Mouse (Mus musculus): ENCODE results near the gene Rep15.

Gene Rep15

DNA sequence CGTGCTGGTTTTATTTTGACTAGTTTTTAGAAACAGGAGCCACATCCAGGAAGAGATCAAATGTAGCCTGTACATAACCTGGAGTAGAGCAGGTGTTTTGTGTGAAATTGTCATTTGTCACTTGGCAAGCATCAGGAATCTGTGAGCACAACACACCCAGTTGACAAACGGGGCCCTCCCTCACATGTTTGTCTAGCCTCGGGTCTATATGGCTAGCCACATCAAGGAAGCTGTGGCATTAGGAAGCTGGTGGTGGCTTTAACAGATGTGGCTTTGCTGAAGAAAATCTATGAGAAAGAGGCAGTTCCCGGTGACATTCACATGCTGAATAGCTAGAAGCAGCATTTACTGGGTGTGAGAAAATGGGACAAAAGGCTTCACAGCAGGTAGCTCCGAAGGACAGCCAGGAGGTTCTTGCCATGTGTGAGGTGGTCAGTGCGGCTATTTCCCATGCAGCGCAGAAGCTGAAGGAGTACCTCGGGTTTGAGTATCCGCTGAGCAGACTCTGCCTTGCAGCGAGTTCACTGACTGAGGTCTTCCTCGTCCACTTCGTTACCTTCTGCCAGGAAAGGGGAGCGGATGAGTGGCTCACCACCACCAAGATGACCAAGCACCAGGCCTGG, at the start of gene Rep15:
Gene Rep15, plus strand, starts transcription at position 282 of the 623 bp plus-strand sequence.
- DNase-seq (ENCODE audit: low spot score), result no peak

DNA sequence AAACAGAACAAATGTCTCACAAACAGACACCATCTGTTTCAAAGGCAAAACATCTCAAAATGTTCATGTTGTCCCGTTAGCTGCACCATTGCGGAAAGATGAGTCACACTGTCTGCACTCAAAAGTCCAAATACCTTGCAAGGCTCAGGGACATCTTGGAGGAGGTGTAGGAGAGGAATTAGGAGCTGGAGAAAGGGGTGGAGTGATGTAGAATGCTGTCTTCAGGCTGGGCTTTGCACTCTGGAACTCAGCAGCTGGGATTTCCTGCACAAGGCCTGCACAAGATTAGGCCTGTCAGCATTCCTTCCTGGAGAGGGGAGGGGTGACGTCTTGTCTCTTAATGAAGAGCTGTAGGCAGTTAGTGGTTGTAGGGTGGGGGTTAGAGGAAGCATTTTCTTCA, 47.8 kb upstream of the Rep15 start:
- DNase-seq (ENCODE audit: low spot score), result no peak

DNA sequence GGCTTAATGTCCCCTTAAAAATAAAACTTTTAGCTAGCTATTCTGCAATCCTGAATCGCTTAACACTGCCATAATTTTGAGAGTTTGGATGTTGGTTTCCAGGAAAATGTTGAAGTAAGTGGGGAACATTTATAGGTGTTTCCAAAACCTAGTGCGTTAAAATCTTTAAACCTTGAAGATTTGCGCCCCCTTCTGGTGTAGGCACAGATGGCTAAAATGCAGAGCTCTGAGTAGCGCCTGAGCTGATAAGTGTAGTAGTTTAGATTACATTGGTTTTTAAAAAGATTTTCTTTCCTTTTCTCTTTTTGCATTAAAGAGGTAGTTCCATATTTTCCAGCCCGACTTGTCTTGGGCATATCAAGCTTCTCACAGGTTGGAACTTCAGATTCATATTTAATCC, 38.1 kb upstream of the Rep15 start:
- DNase-seq (ENCODE audit: low spot score), result no peak

DNA sequence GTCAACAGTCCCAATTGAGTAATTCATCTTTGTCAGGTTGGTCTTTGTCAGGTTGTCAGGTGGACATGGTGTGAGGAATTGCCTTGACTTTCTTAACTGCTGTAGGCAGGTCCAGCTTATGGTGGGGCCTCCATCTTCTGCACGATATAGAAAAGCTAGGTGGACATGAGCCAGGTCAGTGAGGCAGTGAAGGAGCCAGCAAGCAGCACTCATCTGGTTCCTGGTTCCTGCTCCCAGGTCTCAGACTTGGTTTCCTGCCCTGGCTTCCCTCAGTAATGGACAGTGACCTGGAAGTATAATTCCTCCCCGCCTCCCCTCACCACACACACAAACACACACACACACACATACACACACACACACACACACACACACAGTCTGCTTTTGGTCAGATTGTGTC, 37.0 kb upstream of the Rep15 start:
- no peak for DNase-seq (ENCODE audit: low spot score)

DNA sequence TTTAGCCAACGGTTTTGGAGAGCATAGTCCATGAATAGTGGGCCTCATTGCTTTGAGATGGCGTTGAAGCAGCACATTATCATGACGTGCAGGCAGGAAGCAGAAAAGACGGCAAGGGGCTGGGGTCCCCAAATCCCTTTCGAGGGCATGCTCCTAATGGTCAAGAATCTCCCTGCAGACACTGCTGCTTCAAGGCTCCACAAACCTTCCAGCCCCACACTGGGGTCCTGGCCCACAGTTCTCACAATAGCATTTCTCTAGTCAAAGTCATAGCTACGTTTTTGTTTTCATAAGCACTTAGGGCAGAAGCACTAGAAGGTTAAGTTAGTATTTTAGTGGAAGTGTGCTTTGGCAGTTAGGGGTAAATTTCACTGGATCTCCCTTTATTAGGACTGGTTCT, 36.5 kb upstream of the Rep15 start:
- no peak for DNase-seq (ENCODE audit: low spot score)

DNA sequence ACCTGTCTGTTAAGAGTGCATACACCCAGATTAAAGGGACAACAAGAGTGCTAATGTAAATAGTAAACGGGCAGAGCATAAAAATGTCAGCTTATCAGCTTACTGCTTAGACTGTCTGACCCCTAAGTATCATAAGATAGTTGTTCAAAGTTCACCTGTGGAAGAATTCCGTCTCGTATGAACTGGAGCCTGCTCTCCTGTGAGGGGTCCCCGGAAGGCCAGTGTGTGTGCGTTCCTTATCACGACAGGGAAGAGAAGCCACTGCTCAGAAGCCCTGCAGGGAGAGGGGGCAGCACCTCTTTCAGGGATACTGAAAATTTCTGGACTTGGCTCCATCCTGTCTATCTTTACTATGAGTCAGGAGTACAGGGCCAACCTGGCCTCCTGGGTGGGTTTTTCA, 35.4 kb upstream of the Rep15 start:
- no peak for DNase-seq (ENCODE audit: low spot score)

DNA sequence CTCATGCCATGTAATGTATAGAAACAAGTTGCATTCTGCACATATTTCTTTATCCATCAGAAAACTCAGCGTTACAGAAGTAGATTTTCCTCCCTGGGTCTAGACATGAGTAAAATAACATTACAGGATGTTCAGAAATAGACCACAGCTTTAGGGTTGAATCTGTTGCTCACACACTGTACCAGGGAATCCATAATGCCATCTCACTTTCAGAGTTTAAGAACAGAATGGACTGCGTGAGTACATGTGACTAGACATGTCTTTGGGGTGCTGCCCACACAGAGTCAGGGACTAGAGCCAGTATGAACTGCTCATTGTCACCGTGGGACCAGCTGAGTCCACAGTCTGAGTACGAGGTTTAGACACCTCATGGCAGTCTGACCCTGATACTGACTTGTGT, 33.7 kb upstream of the Rep15 start:
- no peak for DNase-seq (ENCODE audit: low spot score)

DNA sequence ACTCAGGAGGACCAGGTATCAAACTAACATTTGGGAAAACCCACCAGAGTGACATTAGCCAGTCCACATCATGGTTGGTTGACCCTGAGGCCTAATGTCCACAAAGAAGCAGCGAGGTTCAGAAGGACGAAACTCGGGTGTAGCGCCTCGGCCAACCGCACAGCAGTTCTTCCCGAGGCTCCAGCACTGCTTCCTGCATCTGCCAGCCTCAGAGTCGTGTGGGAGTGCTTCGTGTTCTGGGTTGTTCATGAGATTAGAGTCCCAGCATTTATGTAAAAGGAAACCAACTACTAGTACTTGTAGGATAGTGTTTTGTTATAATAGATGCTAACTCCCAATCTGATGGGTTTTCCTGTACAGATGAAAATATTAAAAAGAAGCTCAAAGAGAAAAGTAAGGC, 33.1 kb upstream of the Rep15 start:
- DNase-seq (ENCODE audit: low spot score), result no peak

DNA sequence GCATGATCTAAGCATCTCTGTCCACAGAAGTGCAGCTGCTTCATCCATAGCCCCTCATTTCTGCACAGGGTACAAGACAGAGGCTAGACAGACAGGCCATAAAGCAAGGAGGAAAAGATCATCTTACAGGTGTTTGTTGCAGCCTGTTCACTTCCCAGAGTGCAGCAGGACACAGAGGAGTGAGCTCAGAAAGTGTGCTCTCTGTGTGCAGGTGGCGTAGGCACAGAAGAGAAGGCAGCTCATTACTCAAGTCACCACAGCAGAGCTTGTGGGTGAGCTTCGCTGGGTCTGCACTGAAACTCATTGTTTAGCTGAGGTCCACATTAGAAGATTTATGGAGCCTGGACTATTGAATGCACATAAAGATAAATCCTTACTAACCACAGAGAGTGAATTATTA, 32.6 kb upstream of the Rep15 start:
- no peak for DNase-seq (ENCODE audit: low spot score)

DNA sequence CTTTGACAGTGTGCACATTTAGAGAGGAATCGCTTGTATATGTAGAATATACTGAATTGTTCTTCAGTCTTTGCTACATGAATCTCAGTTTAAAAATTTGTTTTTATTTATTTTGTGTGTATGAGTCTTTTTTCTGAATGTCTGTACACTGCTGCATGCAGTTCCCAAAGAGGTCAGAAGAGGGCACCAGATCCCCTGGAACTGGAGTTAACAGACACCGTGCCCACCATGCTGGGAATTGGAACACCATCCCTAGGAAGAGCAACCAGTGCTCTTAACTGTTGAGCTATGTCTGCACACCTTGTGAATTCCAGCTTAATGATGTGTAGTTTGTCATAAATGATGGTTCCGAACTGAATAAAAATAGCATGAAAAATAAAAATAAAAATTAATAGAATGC, 24.2 kb upstream of the Rep15 start:
- no peak for DNase-seq (ENCODE audit: low spot score)

DNA sequence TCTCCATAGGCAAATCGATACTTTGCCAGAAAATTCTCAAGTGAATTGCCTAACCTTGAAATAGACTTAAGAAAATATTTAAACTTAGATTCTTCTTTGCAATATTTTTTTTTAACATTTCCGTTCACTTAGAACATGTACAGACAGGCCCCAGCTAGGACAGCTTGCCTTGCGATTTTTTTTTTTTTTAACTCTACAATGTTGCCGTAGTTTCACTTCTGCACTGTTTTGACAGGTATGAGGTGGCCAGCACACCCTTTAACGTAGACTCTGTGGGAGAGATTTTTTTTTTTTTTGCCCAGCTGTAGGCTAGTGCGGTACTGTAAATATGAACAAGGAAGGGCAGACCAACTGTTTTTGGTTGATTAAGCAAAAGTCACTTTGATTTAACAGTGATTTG, 22.0 kb upstream of the Rep15 start:
- no peak for DNase-seq (ENCODE audit: low spot score)

DNA sequence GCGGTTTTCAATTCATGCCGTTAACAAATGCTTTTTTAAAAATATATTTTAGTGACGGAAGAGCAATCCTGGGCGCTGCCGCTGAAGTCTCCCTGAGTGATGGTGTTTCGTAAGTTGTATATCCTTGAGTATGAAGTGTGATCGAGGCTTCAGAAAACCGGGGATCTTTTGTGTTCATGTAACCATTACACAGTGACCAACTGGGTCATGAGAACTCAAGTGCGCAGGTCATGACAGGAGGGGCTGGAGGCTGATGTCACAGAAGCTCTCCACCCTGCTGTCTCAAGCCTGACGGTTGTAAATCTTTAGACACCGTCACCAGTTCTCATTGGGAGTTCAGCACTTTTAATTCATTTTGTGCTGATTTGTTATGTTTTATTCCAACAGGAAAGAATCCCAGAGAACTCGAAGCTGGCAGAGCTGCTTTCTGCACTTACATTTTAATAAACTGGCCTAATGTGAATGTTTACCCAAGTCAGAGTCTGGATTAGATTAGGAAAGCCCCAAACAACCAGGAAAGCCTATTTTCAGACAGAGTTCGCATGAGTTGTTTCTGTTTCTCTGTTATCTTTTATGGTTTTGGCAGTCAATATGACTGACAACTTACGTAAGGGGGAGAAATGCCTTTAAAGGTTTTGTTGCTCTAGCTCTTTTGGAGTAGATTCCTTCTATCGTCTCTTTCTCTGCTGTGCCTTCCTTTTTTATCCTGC, 21.4 kb upstream of the Rep15 start:
- DNase-seq (ENCODE audit: low spot score), result no peak

DNA sequence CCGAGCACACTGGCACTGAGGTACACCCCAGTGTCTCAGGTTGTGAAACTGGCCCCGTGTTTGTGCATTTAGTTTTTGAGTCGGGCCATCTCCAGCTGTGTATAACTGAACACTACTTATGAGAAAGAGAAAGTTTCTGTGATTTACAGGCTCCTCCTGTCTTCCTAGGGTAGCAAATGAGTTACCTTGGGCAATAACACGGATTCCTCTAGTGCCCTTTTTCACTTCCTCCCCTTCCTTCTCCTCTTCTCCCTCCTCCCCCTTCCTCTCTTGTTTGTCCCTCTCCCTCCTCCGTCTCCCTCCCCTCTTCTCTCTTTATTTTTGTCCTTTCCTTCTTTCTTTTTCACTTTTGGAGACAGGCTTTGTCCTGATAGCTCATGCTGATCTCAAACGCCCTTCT, 20.8 kb upstream of the Rep15 start:
- DNase-seq (ENCODE audit: low spot score), result no peak

DNA sequence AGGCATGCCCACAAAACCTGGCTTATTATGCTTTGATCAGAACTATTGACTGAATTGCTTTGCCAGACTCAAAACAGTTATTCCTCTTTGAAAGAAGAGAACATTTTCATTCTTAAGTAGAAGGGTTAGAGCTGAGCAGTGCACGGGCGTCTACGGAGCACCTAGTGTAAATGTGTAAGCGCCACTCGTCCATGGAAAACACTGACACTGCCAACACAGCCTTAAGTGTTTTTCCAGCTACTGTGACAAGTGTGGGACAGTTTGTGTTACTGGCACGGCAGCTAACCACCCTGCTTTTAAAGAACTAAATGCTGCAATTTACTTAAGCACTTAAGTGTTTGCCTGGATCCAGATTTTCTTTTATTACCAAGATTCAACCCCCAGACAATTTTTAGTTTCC, 20.4 kb upstream of the Rep15 start:
- DNase-seq (ENCODE audit: low spot score), result no peak

DNA sequence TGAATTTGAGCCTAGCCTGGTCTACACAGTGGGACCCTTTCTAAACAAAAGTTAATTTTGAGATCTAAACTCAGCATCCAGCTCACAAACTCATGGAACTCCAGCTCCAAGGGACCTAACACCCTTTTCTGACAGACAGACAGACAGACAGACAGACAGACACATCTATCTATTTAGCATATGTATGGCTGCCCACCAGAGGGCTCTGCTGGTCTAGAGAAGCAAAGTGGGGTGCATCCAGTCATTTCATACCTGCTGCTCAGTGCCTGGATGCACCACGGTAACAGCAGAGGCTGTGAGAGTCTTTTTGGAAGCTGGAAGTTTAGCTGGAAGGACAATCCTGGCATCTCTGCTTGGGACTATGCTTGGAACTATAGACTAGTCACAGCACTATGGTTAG, 18.8 kb upstream of the Rep15 start:
- DNase-seq (ENCODE audit: low spot score), result no peak

DNA sequence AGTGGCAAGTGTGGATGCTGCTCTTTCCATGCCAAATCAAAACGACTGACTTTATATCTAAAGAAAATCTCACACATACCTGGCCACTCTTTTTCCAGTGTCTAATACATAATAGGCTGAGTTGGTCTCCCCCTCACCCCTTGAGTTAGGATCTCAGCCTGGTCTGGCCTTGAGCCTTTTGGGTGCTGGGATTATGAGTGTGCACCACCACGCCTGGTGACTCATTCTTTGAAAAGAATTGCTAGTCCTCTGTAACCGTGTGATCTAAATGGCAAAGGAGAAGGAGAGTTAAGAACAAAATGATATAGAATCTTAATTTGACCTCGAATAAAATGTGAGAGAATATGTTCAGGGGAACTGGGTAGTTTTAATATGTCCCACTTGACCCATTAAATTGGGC, 14.5 kb upstream of the Rep15 start:
- no peak for DNase-seq (ENCODE audit: low spot score)

DNA sequence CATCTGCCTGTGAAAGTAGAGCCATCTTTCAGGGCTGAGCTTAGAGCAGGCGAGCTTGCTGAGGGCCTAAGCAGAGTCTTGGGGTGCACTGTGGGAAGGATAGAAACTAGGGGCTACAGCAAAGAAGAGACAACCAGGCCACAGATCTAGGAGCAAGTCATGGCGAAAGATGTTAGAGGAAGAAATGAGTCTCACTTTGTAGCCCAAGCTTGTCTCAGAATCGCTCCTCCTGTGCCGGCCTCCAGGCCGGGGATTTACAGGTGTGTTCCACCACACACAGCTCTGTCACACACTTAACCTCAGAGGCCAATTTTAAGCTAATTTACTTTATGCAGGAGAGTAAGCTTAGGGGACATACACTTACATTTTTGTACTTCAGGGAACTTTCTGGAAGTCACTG, 14.0 kb upstream of the Rep15 start:
- DNase-seq (ENCODE audit: low spot score), result no peak

DNA sequence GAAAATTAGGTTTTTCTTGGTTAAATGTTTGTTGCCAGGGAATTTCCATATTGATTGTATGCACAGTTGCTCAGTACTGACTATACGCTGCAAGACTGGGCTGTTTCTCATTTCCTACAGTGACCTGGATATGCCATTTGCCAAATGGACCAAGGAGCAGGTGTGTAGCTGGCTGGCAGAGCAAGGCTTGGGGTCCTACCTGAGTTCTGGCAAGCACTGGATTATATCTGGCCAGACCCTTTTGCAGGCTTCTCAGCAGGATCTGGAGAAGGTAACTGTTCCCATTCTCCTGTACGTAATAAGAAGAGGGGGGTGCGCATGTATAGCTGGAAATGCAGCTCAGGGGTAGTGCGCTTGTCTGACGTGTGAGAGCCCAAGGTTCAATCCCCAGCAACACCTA, 11.2 kb upstream of the Rep15 start:
- DNase-seq (ENCODE audit: low spot score), result no peak

DNA sequence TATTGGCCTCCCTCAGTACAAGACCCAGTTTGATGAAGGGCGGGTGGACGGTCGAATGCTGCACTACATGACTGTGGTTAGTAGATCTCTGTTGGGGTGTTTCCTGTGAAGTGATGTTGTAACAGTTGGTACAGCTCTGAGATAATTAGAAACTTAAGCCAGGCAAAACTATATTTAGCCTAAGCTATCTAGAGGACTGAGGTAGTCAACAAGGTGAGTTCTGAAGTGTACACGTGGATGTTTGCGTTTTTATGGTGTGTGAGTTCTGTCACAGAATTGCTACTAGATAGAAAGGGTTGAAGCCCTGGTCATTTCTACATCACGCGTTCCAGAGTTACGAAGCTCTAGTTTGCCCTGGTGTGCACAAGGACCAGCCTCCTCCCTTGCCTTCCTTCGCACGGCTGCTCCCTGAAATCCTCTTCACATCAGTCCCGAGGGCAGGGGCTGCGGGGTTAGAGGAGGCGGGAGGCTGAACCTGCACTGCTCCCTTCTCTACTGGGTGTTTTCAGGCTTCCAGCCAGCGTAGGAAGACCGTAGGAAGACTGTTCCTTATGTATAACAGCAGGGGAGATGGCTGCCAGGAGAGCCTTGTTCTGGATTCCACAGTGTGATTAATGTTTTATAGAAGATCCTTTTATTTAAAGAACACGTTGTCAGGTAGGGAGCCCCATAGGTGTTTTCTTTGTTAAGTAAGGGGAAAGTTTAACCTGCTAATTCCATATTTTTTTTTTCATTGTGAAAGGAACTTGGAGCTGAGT, 9.8 kb upstream of the Rep15 start:
- peak; percentile 27 for DNase-seq (ENCODE audit: low spot score)

DNA sequence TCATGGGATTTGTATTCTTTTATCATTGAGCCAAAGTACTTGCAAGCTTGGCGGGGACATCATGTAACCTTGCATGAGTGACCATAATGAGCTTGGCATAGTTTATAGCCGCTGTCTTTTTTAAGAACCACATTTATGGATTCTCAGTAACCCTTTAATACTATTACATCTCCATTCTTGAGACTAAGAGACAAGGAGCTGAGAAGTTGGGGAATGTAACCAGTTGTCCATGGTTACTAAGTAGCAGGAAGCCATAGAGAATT, 9.3 kb upstream of the Rep15 start:
- DNase-seq (ENCODE audit: low spot score), result no peak

DNA sequence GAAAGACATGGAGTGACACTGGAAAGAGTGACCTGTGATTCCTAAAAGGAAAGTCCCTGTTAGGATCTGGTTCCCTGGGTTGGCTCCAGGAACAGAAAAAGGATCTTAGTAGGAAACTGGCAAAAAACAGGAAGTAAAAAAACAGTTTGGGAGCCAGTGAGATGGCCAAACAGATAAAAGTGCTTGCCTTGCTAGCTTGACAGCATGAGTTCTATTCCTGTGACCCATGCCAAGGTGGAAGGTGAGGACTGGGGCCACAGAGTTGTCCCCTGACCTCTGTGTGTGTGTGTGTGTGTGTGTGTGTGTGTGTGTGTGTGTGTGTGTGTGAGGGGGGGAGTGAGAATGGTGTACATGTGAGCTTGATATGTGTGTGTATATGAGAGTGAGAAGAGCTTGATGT, 8.8 kb upstream of the Rep15 start:
- DNase-seq (ENCODE audit: low spot score), result no peak

DNA sequence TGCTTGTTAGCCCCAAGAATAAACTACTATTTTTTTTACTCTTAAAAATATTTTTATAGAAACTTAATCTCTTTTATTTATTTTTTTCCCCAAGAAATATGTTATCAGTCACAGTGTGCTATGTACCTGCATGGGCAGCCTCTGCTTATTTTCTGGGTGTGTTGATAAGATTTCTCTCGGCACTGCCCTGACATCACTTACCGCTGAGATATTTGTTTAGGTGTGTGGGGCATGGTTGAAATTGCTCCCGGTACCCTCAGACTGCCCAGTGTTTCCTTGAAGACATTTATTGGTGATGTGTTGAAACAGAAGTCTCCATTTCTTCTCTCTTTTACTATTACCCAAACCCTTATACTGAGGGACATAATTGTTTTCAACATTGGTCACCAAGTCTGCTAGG, 7.6 kb upstream of the Rep15 start:
- DNase-seq (ENCODE audit: low spot score), result no peak

DNA sequence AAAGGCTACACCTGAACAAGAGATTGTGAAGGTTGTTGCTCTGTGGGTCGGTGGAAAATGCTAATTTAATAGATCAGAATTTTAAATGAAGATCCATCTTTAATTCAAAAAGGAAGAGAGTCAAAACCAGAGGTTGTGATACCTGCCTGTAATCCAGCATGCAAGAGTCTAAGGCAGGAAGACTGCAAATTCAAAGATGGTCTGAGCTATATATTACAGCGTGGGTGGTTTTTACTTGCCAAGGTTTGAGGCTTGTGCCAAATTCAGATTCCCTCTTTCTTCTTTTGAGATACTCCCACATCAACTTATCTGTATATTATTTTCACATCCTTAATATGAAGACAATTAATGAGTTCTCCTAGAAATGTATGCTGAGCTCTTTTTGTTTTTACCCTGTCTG, 4.0 kb upstream of the Rep15 start:
- no peak for DNase-seq (ENCODE audit: low spot score)

DNA sequence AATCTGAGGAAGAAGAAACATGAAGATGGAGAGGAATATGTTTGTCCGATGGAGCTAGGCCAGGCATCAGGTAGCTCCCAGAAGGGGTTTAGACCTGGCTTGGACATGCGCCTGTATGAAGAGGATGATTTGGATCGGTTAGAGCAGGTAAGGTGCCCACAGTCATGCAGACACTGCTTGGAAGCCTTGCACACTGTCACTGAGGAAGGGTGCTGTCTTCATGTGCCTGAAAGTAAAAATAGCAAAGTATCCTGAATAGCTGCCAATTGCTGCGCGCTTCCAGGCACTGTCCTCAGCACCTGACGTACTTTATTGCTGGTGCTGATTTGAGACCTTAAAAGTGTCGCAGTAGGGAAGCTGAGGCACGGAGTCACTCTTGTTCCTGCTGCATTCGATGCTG, 2.8 kb upstream of the Rep15 start:
- DNase-seq (ENCODE audit: low spot score), result no peak

Measured in testis, postnatal 14 days (tissue).